Mouse (Mus musculus): Measurements from ENCODE around the gene Rapgef6. TPM values are rescaled to one million over a fixed set of nuclear protein-coding genes. Genes with fewer than 3 reads are reported as not detected.

The Rapgef6 gene
- polyA plus RNA-seq (2012; rRNA removed; ENCODE audit: low replicate concordance): 16.9 and 26.1 TPM in 2 replicates

GRCm38 (mm10) chr11:54522529-54523430 is at the start of gene Rapgef6:
Gene Rapgef6 (plus strand): TSS chr11:54522847.

Other genes starting within 250 kb of the Rapgef6 start
- 0.07 and 1.8 TPM in 2 replicates for gene Acsl6, start 219.0 kb upstream of the Rapgef6 start, polyA plus RNA-seq (2012; rRNA removed; ENCODE audit: low replicate concordance)
- gene Meikin, start 152.2 kb upstream of the Rapgef6 start, polyA plus RNA-seq (2012; rRNA removed; ENCODE audit: low replicate concordance): not detected in 2 replicates
- 2.9 and 5.2 TPM in 2 replicates for gene Fnip1, start 84.6 kb upstream of the Rapgef6 start, polyA plus RNA-seq (2012; rRNA removed; ENCODE audit: low replicate concordance)